Mouse (Mus musculus): ENCODE measurements at regions not wholly inside any gene's neighbourhood (a gene's known extent, or its start where the extent isn't known, plus 50 kb on each side); places are given as distances from the start of the nearest gene placed in this dataset.
"Not testable (repeated sequence)": the region's sequence is repeated elsewhere in the genome, so short reads cannot be mapped to it uniquely, and the experiment has no call there.

- H3K79me2 ChIP-seq (replicated peaks; ENCODE audit: control insufficient read depth, extremely low read depth, insufficient read depth, poor library complexity, severe bottlenecking); H3K4me1 ChIP-seq (ENCODE audit: control insufficient read depth in 1 of 2, insufficient read depth in 2 of 2); H3K36me3 ChIP-seq (replicated peaks in 1 of 2; ENCODE audit: control insufficient read depth in 1 of 2, insufficient read depth in 1 of 2, low read length in 1 of 2); H3K4me3 ChIP-seq (replicated peaks in 1 of 3; ENCODE audit: low read depth in 2 of 3, low read length in 2 of 3, poor library complexity in 1 of 3); DNase-seq (ENCODE audit: extremely low read depth); H3K27ac ChIP-seq (ENCODE audit: insufficient read depth, low read depth); H3K9me3 ChIP-seq (replicated peaks; ENCODE audit: low read length); H3K9ac ChIP-seq (ENCODE audit: insufficient read depth, low read depth); in situ Hi-C loops (cut with MboI; ENCODE audit: low pct_ligation_motif_present, low pct_unique_long_range_greater_than_20kb, low sequenced_read_pairs); H3K27me3 ChIP-seq (replicated peaks); dilution Hi-C loops (cut with MboI; ENCODE audit: extremely low pct_ligation_motif_present, extremely low pct_unique_long_range_greater_than_20kb, low sequenced_read_pairs); H3K4me2 ChIP-seq (ENCODE audit: insufficient read depth, low read depth, poor library complexity, severe bottlenecking): not testable (repeated sequence)
Observed at GRCm38 (mm10) chr14:52941747-52942146, 446.2 kb upstream of the Olfr1507 start.

GRCm38 (mm10) chr14:52920138-52920537 lies 424.6 kb upstream of the Olfr1507 start:
- H3K4me1 ChIP-seq (ENCODE audit: control insufficient read depth in 1 of 2, insufficient read depth in 2 of 2); H3K9ac ChIP-seq (ENCODE audit: insufficient read depth, low read depth); in situ Hi-C loops (cut with MboI; ENCODE audit: low pct_ligation_motif_present, low pct_unique_long_range_greater_than_20kb, low sequenced_read_pairs); H3K27me3 ChIP-seq (replicated peaks); dilution Hi-C loops (cut with MboI; ENCODE audit: extremely low pct_ligation_motif_present, extremely low pct_unique_long_range_greater_than_20kb, low sequenced_read_pairs); H3K36me3 ChIP-seq (replicated peaks in 1 of 2; ENCODE audit: control insufficient read depth in 1 of 2, insufficient read depth in 1 of 2, low read length in 1 of 2); H3K4me2 ChIP-seq (ENCODE audit: insufficient read depth, low read depth, poor library complexity, severe bottlenecking); H3K27ac ChIP-seq (ENCODE audit: insufficient read depth, low read depth); H3K9me3 ChIP-seq (replicated peaks; ENCODE audit: low read length); H3K79me2 ChIP-seq (replicated peaks; ENCODE audit: control insufficient read depth, extremely low read depth, insufficient read depth, poor library complexity, severe bottlenecking); H3K4me3 ChIP-seq (replicated peaks in 1 of 3; ENCODE audit: low read depth in 2 of 3, low read length in 2 of 3, poor library complexity in 1 of 3); DNase-seq (ENCODE audit: extremely low read depth): not testable (repeated sequence)

GRCm38 (mm10) chr14:52913814-52914213 lies 418.3 kb upstream of the Olfr1507 start:
- H3K4me3 ChIP-seq (replicated peaks in 1 of 3; ENCODE audit: low read depth in 2 of 3, low read length in 2 of 3, poor library complexity in 1 of 3); in situ Hi-C loops (cut with MboI; ENCODE audit: low pct_ligation_motif_present, low pct_unique_long_range_greater_than_20kb, low sequenced_read_pairs); H3K79me2 ChIP-seq (replicated peaks; ENCODE audit: control insufficient read depth, extremely low read depth, insufficient read depth, poor library complexity, severe bottlenecking); H3K36me3 ChIP-seq (replicated peaks in 1 of 2; ENCODE audit: control insufficient read depth in 1 of 2, insufficient read depth in 1 of 2, low read length in 1 of 2); H3K9me3 ChIP-seq (replicated peaks; ENCODE audit: low read length); H3K4me1 ChIP-seq (ENCODE audit: control insufficient read depth in 1 of 2, insufficient read depth in 2 of 2); H3K9ac ChIP-seq (ENCODE audit: insufficient read depth, low read depth); DNase-seq (ENCODE audit: extremely low read depth); dilution Hi-C loops (cut with MboI; ENCODE audit: extremely low pct_ligation_motif_present, extremely low pct_unique_long_range_greater_than_20kb, low sequenced_read_pairs); H3K27me3 ChIP-seq (replicated peaks); H3K4me2 ChIP-seq (ENCODE audit: insufficient read depth, low read depth, poor library complexity, severe bottlenecking); H3K27ac ChIP-seq (ENCODE audit: insufficient read depth, low read depth): not testable (repeated sequence)

- H3K4me1 ChIP-seq (ENCODE audit: control insufficient read depth in 1 of 2, insufficient read depth in 2 of 2); DNase-seq (ENCODE audit: extremely low read depth); H3K4me2 ChIP-seq (ENCODE audit: insufficient read depth, low read depth, poor library complexity, severe bottlenecking); H3K36me3 ChIP-seq (replicated peaks in 1 of 2; ENCODE audit: control insufficient read depth in 1 of 2, insufficient read depth in 1 of 2, low read length in 1 of 2); H3K79me2 ChIP-seq (replicated peaks; ENCODE audit: control insufficient read depth, extremely low read depth, insufficient read depth, poor library complexity, severe bottlenecking); H3K9ac ChIP-seq (ENCODE audit: insufficient read depth, low read depth); in situ Hi-C loops (cut with MboI; ENCODE audit: low pct_ligation_motif_present, low pct_unique_long_range_greater_than_20kb, low sequenced_read_pairs); H3K27me3 ChIP-seq (replicated peaks); H3K9me3 ChIP-seq (replicated peaks; ENCODE audit: low read length); H3K27ac ChIP-seq (ENCODE audit: insufficient read depth, low read depth); dilution Hi-C loops (cut with MboI; ENCODE audit: extremely low pct_ligation_motif_present, extremely low pct_unique_long_range_greater_than_20kb, low sequenced_read_pairs); H3K4me3 ChIP-seq (replicated peaks in 1 of 3; ENCODE audit: low read depth in 2 of 3, low read length in 2 of 3, poor library complexity in 1 of 3): not testable (repeated sequence)
Observed at GRCm38 (mm10) chr14:52899629-52900028, 404.1 kb upstream of the Olfr1507 start.

GRCm38 (mm10) chr14:52898310-52898709 lies 402.8 kb upstream of the Olfr1507 start:
- H3K27me3 ChIP-seq (replicated peaks); H3K27ac ChIP-seq (ENCODE audit: insufficient read depth, low read depth); H3K9me3 ChIP-seq (replicated peaks; ENCODE audit: low read length); H3K9ac ChIP-seq (ENCODE audit: insufficient read depth, low read depth); in situ Hi-C loops (cut with MboI; ENCODE audit: low pct_ligation_motif_present, low pct_unique_long_range_greater_than_20kb, low sequenced_read_pairs); H3K36me3 ChIP-seq (replicated peaks in 1 of 2; ENCODE audit: control insufficient read depth in 1 of 2, insufficient read depth in 1 of 2, low read length in 1 of 2); H3K4me1 ChIP-seq (ENCODE audit: control insufficient read depth in 1 of 2, insufficient read depth in 2 of 2); dilution Hi-C loops (cut with MboI; ENCODE audit: extremely low pct_ligation_motif_present, extremely low pct_unique_long_range_greater_than_20kb, low sequenced_read_pairs); DNase-seq (ENCODE audit: extremely low read depth); H3K4me3 ChIP-seq (replicated peaks in 1 of 3; ENCODE audit: low read depth in 2 of 3, low read length in 2 of 3, poor library complexity in 1 of 3); H3K4me2 ChIP-seq (ENCODE audit: insufficient read depth, low read depth, poor library complexity, severe bottlenecking); H3K79me2 ChIP-seq (replicated peaks; ENCODE audit: control insufficient read depth, extremely low read depth, insufficient read depth, poor library complexity, severe bottlenecking): not testable (repeated sequence)

- in situ Hi-C loops (cut with MboI; ENCODE audit: low pct_ligation_motif_present, low pct_unique_long_range_greater_than_20kb, low sequenced_read_pairs); H3K27ac ChIP-seq (ENCODE audit: insufficient read depth, low read depth); DNase-seq (ENCODE audit: extremely low read depth); H3K4me3 ChIP-seq (replicated peaks in 1 of 3; ENCODE audit: low read depth in 2 of 3, low read length in 2 of 3, poor library complexity in 1 of 3); H3K79me2 ChIP-seq (replicated peaks; ENCODE audit: control insufficient read depth, extremely low read depth, insufficient read depth, poor library complexity, severe bottlenecking); H3K9me3 ChIP-seq (replicated peaks; ENCODE audit: low read length); H3K36me3 ChIP-seq (replicated peaks in 1 of 2; ENCODE audit: control insufficient read depth in 1 of 2, insufficient read depth in 1 of 2, low read length in 1 of 2); H3K27me3 ChIP-seq (replicated peaks); dilution Hi-C loops (cut with MboI; ENCODE audit: extremely low pct_ligation_motif_present, extremely low pct_unique_long_range_greater_than_20kb, low sequenced_read_pairs); H3K9ac ChIP-seq (ENCODE audit: insufficient read depth, low read depth); H3K4me1 ChIP-seq (ENCODE audit: control insufficient read depth in 1 of 2, insufficient read depth in 2 of 2); H3K4me2 ChIP-seq (ENCODE audit: insufficient read depth, low read depth, poor library complexity, severe bottlenecking): not testable (repeated sequence)
Observed at GRCm38 (mm10) chr14:52879978-52880377, 384.4 kb upstream of the Olfr1507 start.
